ENCODE assay signal across 9 mouse cellular contexts in the genomic region with DNA sequence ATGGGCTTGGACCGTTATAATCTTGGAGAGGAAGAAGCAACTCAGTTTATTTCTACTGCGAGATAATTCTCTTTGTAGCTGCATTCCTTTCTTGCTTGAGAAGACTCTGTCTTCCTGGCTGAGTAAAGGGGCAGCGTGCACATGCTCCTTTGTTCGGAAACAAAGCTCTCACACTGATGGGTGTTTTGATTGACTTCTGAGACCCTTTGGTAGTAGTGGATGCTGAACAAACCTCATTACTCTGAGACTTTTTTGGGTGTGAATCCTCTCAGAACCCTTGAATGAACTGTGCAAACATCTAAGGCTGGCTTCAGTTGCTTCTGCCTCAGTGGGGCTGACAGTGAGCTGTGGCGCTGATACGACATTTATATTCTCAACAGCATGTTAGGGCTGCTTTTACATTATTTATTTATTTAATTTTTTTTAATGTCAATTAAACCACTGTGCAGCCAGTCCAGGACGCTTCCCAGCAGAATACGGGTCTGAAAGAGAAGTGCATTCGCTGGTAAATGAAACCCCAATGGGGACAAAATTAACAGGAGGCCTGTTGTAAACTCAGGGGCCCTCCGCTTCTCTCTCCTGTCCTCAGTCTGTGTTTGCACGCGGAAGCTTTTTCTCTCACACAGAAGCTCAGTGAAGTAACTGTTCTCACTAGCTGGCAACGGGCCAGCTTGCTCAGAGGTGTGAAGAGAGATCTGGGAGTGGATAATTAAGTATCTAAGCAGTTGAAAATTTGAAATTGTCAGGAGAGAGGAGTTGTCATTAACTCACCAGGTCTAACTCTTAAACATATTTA.
A peak's percentile ranks its signal among the peaks of the same experiment; 100 is the strongest.
DNase-seq lines count a peak whose midpoint lies in the region; ATAC-seq lines count a peak whose summit lies in the region.
"Had no signal": no experiment of that assay in that cellular context is flagged by ENCODE, and none has a peak within 500 bp of the region (broad histone marks: within the 10 kb centered on the region; RNA-seq: fewer than 3 reads in every experiment).

No protein-coding gene starts in this region.

- no peaks in the 10 kb centered on the region for H3K9me3 ChIP-seq in embryonic facial prominence, embryonic 11.5 days (replicated peaks; ENCODE audit: control insufficient read depth, low read length)
- no peaks in the 10 kb centered on the region for H3K9me3 ChIP-seq in embryonic facial prominence, embryonic 10.5 days
- H3K9me3 ChIP-seq in forebrain, embryonic 10.5 days: no peaks in the 10 kb centered on the region
- no peaks in the 10 kb centered on the region for H3K9me3 ChIP-seq in midbrain, embryonic 12.5 days

- intact Hi-C loops in heart, postnatal 36 days (cut with DNase I): no loop called here

- H3K27me3 ChIP-seq in embryonic facial prominence, embryonic 11.5 days (ENCODE audit: control insufficient read depth, insufficient read depth, low read length): no peaks in the 10 kb centered on the region
- no peaks in the 10 kb centered on the region for H3K27me3 ChIP-seq in embryonic facial prominence, embryonic 10.5 days (replicated peaks; ENCODE audit: low read depth, poor library complexity, severe bottlenecking)
- no peaks in the 10 kb centered on the region for H3K27me3 ChIP-seq in forebrain, embryonic 10.5 days (ENCODE audit: poor library complexity, severe bottlenecking)
- no peaks in the 10 kb centered on the region for H3K27me3 ChIP-seq in midbrain, embryonic 12.5 days

- 0 out of 2 replicates have a peak, but pooled peaks cover 2% of the 10 kb centered on the region for H3K4me1 ChIP-seq in embryonic facial prominence, embryonic 11.5 days (ENCODE audit: control insufficient read depth, insufficient read depth, low read length)
- H3K4me1 ChIP-seq in embryonic facial prominence, embryonic 10.5 days: peaks cover 28% of the 10 kb centered on the region
- H3K4me1 ChIP-seq in forebrain, embryonic 10.5 days: peaks cover 44% of the 10 kb centered on the region
- H3K4me1 ChIP-seq in midbrain, embryonic 12.5 days: peaks cover 33% of the 10 kb centered on the region; the same call in 1 of the 2 replicates

- DNase-seq in embryonic facial prominence, embryonic 11.5 days (ENCODE audit: low spot score): peak; percentile 57
- no peak for DNase-seq in embryonic facial prominence, embryonic 10.5 days (ENCODE audit: low spot score)
- peak; percentile 34 for DNase-seq in Muller cell, postnatal 12 days (ENCODE audit: inconsistent ontology term)
- DNase-seq in forebrain, embryonic 10.5 days (ENCODE audit: extremely low spot score, low spot score): no peak
- DNase-seq in heart, postnatal 36 days: no peak
- no peak for DNase-seq in heart, postnatal 4 days
- DNase-seq in ovary, postnatal 10 days (ENCODE audit: low spot score): no peak

- H3K4me3 ChIP-seq in embryonic facial prominence, embryonic 11.5 days (ENCODE audit: low read depth, low read length): no peak overlapping the region
- H3K4me3 ChIP-seq in embryonic facial prominence, embryonic 10.5 days: no peak overlapping the region
- no peak overlapping the region for H3K4me3 ChIP-seq in forebrain, embryonic 10.5 days
- no peak overlapping the region for H3K4me3 ChIP-seq in midbrain, embryonic 12.5 days

- ATAC-seq in embryonic facial prominence, embryonic 11.5 days (replicated peaks; ENCODE audit: insufficient number of reproducible peaks, low FRiP score, low TSS enrichment, low read depth): no peak
- ATAC-seq in midbrain, embryonic 12.5 days (ENCODE audit: low FRiP score, low read depth): peak; percentile 55; the same call in 1 of the 2 replicates
- ATAC-seq: CD4-positive, CD25-positive, alpha-beta regulatory T cell, adult 4 months had no signal

- H3K9ac ChIP-seq in embryonic facial prominence, embryonic 11.5 days (replicated peaks; ENCODE audit: low read length): no peak overlapping the region
- H3K9ac ChIP-seq in midbrain, embryonic 12.5 days (replicated peaks): no peak overlapping the region

- H3K36me3 ChIP-seq in embryonic facial prominence, embryonic 11.5 days (replicated peaks; ENCODE audit: control insufficient read depth, insufficient read depth, low read depth, low read length): no peaks in the 10 kb centered on the region
- no peaks in the 10 kb centered on the region for H3K36me3 ChIP-seq in embryonic facial prominence, embryonic 10.5 days (replicated peaks)
- H3K36me3 ChIP-seq in forebrain, embryonic 10.5 days (replicated peaks): no peaks in the 10 kb centered on the region
- no peaks in the 10 kb centered on the region for H3K36me3 ChIP-seq in midbrain, embryonic 12.5 days

- H3K4me2 ChIP-seq in embryonic facial prominence, embryonic 11.5 days (ENCODE audit: low read depth, low read length): no peak overlapping the region
- H3K4me2 ChIP-seq in midbrain, embryonic 12.5 days (replicated peaks): no peak overlapping the region

- no peak overlapping the region for H3K27ac ChIP-seq in embryonic facial prominence, embryonic 11.5 days (replicated peaks; ENCODE audit: low read depth, low read length)
- H3K27ac ChIP-seq in embryonic facial prominence, embryonic 10.5 days (replicated peaks): no peak overlapping the region
- peak overlapping the region; percentile 51; the same call in 1 of the 2 replicates for H3K27ac ChIP-seq in forebrain, embryonic 10.5 days
- H3K27ac ChIP-seq in midbrain, embryonic 12.5 days (replicated peaks): no peak overlapping the region

- WGBS in embryonic facial prominence, embryonic 11.5 days: 54% methylated on average over 13 of the region's 13 CpGs
- WGBS in embryonic facial prominence, embryonic 10.5 days: 61% methylated on average over 13 of the region's 13 CpGs
- 60% methylated on average over 13 of the region's 13 CpGs for WGBS in forebrain, embryonic 10.5 days
- 41% methylated on average over 13 of the region's 13 CpGs for WGBS in midbrain, embryonic 12.5 days

Comparison
In these comparisons a context has a peak if more than half of its experiments do, and no peak if none do; other contexts are left out.
1. DNase-seq: peak in embryonic facial prominence, embryonic 11.5 days (single experiment) and Muller cell, postnatal 12 days (single experiment); none in embryonic facial prominence, embryonic 10.5 days (single experiment), forebrain, embryonic 10.5 days (single experiment), heart, postnatal 36 days (0 of 2), heart, postnatal 4 days (single experiment) and ovary, postnatal 10 days (single experiment).